Mouse (Mus musculus): ENCODE measurements around the gene Mast3.

Mast3 gene

DNA sequence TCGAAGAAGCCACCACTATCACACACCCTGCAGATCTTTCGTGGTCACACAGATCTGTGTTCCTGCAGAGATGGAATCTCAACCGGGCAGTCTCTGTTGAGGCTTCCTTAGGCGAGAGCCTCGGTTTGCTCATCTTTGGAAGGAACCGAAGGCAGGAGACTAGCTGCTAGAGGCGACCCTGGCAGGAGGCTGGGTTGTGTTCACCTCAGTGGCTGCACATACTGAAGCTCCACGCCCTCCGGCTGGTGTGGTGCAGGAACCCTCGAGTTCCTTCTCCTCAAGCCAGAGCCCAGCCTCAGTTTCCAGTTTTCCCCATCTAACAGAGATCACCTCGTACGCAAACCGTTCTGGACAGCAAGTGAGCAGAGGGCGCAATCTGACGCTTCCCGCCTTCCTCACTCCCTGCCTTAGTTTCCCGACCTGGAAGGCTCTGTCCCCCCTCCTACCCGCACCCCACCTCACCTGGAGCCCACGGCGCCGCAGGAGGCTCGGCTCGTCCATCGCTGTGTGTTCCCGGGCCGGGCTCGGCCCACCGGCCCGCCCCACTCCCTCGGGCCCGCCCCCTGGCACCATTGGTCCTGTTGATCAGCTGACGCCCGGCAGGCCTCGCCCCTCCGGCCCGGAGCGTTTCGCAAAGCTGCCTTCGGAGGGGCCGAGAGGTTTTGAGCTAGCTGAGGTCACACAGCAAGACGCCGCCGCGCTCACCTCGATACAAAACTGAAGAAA lies at the start of gene Mast3:
Gene Mast3 (minus strand): TSS at position 574 of the 726 bp plus-strand sequence.
- no peak for DNase-seq (ENCODE audit: low spot score)

DNA sequence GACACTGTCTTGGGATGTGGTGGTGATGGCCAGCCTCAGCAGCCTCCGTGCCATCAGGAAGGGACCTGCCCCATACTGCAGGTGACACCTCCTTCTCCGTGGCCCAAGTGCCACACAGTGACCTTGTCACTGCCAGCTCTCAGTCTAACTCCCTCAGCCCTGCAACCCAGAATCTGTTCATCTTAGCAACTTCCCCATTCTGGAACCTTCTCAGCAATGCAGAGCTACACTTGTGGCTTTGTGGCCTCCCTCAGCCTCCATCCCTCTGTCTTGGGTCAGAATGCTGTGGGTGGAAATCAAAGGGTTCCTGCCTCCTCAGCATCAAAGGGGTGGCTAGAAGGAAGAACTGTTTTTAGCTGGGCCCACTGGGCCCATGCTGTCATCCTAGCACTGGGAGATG lies 49.0 kb upstream of the Mast3 start:
- no peak for DNase-seq (ENCODE audit: low spot score)

DNA sequence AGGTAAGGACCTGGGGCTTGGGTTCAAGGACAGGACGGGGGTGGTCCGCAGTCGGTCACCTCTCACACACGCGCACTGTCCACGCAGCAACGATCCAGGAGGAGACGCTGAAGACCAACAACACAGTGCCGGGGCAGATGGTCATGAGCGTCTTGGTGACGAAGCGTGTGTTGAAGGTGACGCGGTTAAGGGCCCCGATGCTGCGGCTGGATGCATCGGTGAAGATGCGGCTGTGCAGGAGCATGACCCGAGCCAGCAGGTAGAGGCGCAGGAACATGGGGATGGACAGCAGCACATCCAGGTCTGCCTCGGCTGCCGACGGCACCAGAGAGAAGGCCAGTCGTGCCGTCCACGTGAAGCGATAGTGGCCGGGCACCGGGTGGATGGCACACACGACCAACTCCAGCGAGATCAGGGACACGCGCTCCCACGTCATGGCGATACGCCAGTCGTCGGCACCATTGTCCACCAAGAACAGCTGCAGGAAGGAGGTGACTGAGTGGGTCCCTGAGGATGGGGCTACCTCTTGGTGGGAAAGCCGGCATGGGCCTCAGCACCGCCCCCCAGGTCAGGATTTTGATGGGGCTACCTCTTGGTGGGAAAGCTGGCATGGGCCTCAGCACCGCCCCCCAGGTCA lies 47.9 kb upstream of the Mast3 start:
- DNase-seq (ENCODE audit: low spot score) = no peak

DNA sequence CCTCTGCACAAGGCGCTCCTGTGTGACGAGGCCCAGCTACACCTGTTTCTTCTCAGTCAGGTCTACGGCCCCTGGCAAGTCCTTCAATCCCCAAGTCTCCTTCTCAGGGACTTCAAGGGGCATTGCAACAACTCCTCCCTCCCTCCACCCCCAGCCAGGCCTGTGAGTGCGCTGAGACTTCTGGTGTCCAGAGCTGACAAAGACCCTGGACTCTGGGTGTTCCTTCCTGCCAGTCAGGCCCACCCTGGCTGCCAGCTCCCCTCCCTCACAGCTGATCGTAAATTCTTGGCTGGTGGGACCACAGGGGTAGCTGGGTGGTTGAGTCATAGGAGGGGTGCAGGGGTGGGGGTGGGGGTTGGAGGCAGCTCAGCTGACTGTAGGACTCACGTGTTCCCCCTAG lies 47.0 kb upstream of the Mast3 start:
- DNase-seq (ENCODE audit: low spot score) = no peak

DNA sequence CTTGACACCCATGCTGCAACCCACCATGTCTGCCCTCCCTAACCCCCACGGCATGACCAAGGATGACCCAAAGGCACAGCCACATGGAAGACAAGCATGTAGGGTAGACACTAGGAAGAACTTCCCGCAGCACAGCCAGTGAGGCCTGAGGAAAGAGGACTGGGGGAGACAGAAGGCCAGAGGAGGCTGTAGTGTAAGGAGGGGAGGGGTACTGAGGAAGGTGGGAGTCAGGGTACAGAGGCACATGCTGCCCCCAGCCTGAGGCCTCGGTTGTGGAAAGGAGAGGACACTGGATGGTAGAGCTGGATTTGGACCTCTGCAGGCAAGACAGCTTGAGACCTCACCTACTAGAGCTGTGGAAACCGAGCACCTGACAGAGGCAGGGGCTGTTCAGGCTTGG lies 46.1 kb upstream of the Mast3 start:
- no peak for DNase-seq (ENCODE audit: low spot score)

DNA sequence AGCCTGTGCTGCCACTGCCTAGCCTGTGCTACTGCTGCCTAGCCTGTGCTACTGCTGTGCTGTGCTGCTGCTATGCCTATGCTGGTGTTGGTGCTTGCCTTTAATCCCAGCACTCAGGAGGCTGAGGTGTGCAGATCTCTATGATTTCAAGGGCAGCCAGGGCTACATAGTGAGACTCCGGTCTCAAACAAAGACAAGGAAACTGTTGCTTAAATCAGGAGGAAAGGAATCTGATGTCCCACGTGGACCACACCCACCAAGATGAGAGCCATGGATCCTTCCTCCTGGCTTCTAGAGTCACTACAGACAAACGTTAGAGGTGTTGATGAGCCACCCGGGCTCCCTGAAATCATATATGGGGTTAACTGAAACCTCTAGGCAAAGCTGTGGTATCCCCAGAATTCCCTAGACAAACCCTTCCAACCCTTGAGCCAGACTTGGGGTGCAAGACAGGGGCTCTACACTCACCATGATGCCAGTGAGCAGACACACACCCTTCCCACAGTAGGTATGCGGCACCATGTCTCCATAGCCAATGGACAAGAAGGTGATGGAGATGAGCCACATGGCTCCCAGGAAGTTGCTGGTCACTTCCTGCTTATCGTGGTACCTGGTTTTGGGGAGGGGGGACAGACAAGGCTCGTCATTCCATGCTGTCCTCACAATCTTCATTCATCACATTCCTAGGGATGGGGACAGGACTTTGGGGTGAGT lies 45.4 kb upstream of the Mast3 start:
- no peak for DNase-seq (ENCODE audit: low spot score)

DNA sequence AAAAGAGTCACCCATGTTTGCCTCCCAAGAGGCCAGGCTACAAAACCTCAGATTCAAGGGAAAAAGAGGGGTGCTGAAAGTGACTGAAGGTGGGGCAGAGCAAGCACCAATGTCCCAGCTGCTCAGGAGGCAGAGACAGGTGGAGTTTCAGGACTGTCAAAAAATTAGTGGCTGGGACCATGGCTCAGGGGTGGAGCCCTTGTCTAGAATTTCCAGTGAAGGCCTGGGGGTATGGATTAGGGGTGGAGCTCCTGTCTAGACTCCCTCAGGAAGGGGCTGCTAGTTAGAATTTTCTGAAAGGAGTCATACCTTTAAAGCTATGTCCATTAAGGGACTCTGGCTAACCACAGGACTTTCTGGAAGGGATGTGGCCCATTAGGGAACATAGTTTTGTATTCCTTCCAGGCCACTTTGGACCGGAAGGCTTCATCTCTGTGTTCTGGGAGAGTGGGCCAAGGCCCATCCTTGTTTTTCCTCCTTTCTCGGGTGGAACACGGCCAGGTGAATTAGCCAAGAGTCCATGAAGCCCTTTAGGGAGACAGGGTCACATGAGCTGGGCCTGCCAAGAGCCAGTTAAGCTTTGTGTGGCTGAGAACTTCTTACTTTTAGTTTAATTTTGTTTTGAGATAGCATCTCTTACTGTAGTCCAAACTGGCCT lies 44.6 kb upstream of the Mast3 start:
- DNase-seq (ENCODE audit: low spot score) = no peak

DNA sequence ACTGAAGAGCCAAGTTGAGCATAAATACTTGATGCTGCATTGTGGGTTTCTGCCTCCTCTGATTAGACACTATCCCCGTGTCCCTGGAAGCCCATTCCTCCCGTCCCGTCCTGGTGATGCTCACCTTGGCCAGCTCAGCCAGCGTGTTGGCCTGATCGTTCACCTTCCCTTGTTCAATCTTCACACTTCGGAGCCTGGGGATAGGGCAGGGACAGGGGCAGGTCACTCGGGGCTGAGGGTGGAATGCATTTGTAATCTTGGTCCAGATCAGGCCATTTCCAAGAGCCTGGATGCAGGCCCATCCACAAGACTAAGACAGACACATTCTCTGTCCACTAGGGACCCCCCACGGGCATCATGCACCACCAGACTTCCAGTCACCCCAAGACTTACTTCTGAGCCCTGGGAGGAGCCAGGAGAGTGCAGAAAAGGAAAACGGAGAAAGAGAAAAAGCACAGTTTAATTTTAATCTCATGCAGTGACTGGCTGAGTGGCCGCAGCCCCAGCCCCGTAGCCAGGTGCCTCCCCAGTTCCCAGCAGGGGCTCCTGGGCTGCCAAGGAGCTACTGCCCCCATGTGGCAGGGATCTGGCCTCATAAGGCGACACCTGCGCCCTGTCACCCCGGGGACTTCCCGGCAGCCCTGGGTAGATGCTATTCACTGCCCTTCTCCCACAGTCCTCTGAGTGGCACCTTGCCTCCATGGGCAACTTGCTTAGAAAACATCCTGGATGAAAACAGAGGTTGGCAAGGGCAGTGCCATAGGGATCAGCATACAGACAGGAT lies 41.7 kb upstream of the Mast3 start:
- no peak for DNase-seq (ENCODE audit: low spot score)

DNA sequence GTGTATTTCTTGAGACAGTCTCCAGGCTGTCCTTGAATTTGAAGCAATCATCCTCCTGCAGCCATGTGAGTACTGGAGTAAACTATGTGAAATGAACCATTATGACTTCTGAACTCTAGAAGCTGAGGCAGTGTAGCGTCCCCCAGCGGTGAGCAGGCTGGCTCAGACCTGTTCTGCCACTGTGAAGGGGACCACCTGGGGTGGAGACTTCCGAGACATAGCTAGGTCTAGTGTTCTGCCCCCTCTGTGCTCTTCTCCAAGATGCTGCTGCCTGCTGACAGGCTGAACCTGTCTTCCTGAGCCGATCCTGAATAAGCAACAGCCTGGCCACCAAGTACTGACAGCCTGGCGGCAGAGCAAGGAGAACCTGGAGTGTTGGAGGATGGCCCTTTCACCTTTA lies 40.3 kb upstream of the Mast3 start:
- DNase-seq (ENCODE audit: low spot score) = no peak

DNA sequence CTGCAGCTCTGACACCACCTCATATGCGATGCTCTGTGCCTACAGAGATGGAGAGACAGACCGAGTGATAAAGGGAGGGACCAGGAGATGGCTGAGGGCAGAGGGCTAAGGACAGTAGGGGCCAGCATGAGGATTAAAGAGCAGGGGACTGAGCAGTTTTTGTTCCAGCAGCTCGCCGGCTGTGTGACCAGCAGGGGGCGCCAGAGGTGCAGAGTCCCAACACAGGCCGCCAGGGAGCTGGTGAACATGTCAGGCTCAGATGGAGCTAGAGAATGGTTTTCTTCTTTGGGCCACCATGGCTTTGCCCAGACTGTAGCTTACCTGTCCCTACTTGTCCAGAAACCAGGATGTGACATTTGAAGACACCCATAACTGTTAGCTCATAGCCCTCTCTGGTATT lies 39.7 kb upstream of the Mast3 start:
- DNase-seq (ENCODE audit: low spot score) = peak; percentile 81

DNA sequence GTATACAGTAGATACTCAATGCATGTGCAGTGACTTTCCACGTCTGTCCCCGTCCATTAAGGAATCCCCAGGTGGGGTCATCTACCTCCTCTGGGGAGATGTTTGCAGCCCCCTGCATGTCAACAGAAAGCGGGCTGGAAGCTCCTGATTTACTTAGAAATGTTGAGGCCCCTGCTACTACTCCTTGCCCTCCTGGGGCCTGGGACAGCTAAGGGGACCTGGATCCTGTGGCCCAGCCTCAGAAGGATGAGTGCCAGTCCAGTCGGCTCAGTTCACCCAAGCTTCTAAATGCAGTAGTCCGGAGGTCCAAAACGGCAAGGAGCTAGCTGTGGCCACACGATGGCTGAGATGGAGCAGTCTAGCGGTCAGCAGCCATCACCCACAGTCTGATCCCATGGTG lies 39.1 kb upstream of the Mast3 start:
- DNase-seq (ENCODE audit: low spot score) = no peak

DNA sequence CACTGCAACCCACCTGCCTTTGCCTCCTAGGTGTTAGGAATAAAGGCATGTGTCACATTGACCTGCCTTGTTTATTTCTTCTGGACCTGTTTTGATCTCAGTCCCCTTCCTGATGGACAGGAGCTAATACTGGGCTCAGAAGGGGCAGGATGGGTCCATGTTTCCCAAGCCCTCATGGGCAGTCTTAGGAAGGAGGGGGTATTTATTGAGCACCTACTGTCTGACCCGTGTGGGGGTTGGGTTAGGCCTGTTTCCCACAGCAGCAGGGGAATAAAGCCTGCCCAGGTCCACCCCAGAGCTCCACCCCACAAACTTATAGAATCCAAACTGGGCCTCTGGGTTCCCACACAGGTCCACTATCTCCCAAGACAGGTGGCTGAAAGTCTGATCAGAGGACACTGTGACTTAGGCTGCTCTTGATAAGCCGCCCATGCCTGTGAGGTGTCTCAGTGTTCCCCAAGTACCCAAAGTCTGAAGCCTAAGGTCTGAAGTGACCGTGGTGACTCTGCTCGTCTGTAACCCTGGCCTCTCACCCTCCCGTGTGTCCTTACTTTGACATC lies 38.4 kb upstream of the Mast3 start:
- no peak for DNase-seq (ENCODE audit: low spot score)

DNA sequence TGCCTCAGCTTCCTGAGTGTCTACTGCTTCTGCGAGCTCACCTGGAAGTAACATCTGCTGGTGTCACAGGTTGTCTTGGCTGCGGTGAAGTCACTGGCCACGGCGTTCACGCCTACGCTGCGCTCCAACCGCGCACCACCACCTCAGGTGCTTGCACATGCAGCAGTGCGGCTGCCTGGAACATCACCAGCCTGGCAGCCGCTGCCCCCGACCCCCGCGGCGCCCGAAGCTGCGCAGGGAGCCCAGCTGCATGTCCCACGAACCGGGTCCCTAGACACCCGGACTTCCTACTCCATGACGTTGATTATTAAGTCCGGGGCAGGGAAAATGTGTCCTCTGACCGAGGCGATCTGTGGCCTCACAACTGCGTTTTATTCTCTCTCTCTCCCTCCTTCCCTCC lies 37.6 kb upstream of the Mast3 start:
- DNase-seq (ENCODE audit: low spot score) = no peak

DNA sequence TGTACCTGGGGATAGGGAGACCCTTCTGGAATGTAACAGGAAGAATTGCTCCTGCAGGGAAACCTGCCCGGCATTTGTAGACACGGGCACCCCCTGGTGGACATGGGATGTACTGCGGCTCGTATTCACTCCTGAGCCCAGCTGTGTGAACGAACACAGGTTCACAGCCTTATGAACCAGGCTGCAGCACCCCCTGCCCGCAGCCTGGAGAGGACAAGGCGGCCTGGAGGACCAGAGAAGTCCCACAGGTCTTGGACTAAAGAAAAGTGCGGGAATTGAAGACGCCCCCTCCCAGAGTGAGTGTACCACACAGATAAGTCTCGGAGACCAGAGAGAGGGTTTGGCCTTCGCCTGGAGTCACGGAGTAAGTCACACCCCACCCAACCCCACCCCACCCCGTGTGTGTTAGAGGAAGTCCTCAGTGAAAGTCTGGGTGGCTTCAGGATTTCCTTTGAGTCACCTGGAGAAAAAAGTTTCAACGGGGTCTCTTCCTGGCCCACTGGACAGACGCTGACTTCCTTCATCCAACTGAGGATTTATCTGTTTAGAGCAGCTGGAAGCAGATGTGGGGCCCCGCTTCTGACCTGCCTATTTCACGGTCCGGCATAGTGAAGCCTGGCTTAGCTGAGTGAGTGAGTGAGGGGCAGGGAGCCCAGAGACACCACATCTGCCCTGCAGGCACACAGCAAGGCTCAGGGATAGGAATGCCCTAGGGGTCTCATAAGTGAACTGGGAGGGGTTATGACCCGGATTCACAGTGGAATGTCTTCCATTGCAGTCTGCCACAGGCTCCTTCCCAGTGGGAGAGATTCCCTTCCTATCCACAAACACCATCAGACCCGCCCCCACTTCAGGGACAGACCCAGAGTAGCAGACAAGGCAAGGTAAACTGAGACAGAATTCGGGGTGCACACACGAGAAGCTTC lies 36.6 kb upstream of the Mast3 start:
- peak; percentile 86 for DNase-seq (ENCODE audit: low spot score)

DNA sequence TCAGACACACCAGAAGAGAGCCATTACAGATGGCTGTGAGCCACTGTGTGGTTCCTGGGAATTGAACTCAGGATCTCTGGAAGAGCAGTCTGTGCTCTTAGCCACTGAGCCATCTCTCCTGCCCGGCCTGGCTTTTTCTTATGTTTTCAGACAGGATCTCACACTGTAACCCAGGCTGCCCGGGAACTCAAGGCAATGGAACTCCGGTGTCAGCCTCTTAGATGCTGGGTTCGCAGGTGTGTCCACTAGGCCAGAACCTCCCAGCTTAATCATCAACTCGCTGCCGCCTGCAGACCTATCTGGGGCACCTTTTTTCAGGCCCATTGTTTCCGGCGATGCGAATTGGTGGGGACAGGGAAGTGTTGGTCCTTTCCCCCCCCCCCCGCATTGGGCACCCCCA lies 35.7 kb upstream of the Mast3 start:
- DNase-seq (ENCODE audit: low spot score) = no peak

DNA sequence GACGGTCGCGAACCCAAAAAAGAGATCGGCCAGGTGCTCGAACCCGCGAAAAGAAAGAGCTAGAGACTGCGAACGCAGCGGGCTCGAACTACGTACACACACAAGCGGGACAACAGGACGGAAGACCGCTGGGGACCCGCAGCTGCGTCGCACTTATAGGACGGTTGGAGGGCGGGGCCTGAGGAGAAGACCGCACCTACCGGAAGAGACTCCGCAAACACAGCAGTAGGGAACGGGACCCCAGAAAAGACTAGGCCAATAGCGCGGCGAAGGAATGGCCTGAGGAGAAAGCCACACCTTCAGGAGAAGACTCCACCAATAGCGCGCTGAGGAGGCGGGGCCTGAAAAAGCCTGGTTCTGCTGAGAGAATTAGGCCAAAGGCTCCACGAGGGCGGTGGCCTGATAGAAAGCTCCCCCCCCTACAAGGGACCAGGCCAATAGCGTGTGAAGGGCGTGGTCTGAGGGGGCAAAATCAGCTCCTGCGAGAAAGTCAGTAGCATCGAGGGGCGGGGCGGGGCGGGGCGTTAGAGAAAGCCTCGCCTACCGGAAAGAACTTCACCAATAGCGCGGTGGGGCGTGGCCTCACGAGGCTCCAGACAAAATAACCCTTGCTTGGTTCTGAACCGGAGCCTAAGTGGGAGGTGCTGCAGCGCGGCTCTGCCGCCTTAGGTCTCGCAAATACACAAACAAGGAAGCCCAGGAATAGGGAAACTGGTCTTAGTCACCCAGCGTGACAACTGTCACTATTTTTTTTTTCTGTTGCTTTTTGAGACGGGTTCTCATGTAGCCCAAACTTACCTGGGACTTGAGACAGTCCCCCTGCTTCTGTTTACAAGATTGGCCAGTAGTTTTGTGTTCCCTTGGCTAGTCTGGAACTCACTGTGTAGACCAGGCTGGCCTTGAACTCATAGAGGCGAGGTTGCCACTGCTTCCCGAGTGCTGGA lies 34.8 kb upstream of the Mast3 start, which contains the start of gene Arrdc2:
Gene Arrdc2 (minus strand): TSS at position 313 of the 944 bp plus-strand sequence.
- DNase-seq (ENCODE audit: low spot score) = peak; percentile 96

DNA sequence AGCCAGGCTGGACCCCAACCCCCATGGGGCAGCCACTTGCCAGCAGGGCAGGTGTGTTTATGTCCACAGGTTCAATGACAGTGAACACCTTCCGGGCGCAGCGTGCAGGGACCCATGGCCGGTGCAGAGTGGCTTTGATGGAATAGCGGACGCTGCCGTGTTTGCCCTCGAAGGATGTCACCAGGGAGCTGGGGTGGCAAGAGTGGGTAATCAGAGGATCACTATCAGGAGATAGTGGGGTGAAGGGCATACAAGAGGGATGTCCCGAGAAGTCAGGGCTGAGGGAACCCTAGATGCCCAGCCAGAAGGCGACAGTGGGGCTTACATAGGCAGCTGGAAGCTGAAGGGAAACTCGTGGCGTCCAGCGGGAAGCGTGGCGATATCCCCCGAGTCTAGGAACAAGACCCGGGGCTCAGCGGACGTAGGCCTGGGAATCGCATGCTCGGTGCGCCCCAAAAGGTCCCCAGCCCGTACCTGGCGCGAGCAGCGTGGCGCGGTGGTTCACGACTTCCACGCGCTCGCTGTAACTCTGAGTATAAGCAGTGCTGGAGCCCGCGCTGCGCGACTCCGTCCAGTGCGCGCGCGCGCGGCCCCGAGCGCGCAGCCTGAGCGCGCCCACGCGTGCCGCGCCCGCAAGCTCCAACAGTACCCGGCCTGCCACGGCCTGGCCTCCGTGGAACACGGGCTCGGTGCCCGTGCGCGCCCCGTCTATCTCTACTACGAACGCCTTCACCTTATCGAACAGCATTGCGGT lies 34.0 kb upstream of the Mast3 start:
- DNase-seq (ENCODE audit: low spot score) = no peak

DNA sequence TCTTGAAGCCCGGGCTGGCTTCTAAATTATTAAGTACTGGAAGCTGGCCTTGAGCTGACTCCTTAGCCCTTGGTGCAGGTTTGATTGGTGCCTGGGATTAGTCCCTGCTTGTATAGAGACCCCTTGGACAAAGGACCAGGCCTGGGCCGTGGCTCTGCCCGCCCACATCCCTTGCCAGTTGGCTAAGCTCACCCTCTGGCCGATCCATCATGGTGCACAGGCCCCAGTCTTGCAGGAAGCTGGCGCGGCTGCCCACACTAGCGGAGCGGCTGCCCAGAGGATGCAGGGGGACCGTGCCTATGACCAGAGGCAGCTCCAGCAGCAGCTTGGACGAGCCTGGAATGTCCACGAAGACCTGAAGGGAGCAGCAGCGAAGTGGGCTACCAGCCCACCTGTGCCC lies 31.8 kb upstream of the Mast3 start:
- no peak for DNase-seq (ENCODE audit: low spot score)

DNA sequence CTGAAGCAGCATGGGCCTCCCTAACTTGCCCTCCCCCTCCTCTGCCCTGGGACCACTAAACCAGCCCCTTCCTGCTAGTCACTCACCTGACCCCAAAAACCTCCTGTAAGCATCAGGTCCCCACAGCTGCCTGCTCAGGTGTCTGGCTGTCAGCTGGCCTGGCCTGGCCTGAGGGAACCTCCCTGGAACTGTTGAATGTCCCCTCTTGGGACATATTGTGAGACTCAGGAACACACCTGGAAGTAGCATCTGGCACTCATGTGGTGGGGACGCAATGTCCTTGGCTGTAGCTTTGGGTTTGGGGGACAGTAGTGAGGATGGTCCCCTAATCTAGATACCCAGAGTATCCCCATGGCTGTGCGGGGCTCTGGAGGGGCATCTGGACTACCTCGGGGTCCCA lies 29.2 kb upstream of the Mast3 start:
- no peak for DNase-seq (ENCODE audit: low spot score)
